Mouse (Mus musculus): ENCODE results near the gene Wnt7a.

Gene Wnt7a

DNA sequence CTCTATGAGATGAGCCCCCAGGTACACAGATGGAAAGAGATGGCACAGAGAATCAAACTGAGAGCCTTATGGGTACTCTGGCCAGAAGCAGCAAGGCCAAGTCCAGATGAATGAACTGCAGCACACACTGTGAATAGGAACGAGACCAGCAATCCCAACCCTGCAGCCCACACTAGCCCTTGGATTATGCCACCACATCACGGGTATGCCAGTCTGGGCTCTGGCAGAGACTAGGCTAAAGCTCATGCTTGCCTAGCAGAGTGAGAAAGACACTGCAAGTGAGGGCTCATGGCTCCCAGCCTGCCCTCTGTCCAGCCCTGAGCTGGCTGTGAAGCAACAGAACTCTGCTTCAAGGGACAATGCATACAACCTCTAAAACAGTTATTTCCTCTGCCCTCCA lies 26.7 kb downstream of the Wnt7a start:
- no peak for DNase-seq (ENCODE audit: low spot score)

DNA sequence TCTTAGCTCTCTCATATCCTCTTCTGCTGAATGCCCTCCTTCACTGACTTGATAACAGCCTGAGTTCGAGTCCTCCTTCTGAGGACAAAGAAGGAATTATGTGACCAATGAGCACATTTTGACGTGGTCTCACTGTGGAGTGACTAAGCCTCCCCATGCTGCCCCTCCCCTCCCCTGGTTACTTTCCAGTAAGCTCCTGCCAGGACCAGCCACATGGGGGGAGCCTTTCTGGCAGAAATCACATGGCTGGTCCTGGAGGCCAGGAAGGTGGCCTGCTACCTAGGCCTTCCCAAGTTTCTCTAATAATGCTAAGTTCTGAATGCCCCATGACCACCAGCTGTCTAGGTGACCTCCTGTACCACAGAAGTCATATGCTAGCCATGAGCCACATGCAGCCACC lies 27.3 kb downstream of the Wnt7a start:
- DNase-seq (ENCODE audit: low spot score) = no peak

DNA sequence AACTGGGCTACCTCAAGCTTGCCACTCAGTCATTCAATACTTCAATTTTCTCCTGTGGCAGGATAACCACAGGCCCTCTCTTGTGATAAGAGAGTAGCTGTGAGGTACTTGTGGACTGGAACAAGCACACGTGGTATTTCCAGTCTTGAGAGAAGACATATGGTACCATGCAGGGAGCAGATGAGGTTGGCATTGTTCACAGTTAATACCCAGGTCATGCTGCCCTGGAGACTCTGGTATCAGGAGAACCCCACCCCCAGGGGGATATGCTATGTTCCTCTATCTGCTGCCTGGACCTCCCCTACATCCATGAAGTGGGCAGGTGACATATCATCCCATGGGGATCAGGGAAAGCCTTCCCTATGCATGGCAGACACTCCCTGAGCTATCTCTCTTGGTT lies 27.9 kb downstream of the Wnt7a start:
- DNase-seq (ENCODE audit: low spot score) = no peak

DNA sequence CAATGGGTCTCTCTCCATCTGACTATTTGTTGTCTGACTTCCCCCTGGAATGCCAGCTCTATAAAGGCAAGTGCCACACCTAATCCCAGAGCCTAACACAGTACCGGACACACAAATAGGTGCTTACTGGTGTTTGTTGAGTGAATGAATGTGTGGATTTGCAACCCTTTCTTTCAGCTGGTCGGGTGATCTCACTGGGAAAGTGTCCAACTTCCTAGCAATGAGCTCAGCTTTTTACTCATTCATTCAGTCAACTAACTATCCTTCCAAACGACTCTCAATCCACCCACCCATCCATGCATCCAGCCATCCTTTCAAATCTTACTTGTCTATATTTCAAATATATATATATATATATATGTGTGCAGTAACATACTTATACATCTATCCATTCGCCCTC lies 31.3 kb downstream of the Wnt7a start:
- no peak for DNase-seq (ENCODE audit: low spot score)

DNA sequence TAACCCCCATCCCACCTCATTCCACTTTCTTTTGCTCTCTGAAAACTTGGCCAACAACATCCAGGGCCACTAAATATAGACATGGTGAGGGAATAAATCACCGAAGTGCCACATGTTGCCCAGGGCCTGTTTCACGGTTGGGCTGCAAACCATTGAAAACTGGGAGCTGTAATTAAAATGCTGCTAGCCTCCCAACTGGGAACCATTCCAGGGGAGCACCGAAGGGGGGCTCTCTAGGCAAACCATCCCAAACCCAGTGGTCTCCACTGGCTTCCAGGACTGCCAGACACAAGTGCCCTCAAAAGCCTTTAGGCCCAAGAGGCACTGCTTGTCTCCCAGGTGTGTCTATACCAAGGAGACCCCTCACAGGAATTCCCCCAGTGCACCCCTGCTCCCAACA lies 31.9 kb downstream of the Wnt7a start:
- DNase-seq (ENCODE audit: low spot score) = no peak

DNA sequence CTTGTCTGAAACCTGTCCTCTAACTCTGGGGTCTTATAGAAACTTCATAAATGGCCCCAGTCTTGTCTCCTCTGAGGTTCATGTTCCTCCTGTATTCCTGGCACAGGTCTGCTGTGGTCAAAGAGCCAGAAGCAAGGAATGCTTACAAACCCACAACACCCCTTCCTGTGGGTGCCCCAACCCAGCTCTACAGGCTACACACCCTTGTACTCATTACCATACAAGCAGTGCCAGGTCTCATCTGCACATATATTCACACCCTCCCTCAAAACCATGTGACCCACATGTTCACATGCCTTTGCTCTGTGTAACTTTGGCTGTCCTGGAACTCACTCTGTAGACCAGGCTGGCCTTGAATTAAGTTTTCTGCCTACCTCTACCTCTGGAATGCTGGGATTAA lies 38.2 kb downstream of the Wnt7a start:
- no peak for DNase-seq (ENCODE audit: low spot score)

DNA sequence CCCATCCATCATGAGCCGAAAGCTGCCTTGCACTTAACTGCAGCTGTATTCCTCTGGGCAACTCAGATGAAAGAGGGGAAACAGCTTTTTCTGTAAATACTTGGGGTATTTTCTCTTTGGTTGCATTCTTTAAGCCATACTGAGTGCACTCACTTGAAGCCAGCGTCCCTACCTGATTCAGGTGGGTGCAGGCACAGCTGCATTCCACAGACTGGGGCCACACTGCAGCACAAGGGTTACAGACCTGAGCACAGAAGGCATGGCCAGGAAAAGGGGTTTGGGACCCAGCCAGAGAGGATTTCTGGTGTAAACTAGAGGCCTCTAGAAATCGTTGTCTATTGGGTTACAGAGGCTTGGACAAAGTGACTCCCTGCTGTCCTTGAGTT lies 38.6 kb downstream of the Wnt7a start:
- DNase-seq (ENCODE audit: low spot score) = no peak

DNA sequence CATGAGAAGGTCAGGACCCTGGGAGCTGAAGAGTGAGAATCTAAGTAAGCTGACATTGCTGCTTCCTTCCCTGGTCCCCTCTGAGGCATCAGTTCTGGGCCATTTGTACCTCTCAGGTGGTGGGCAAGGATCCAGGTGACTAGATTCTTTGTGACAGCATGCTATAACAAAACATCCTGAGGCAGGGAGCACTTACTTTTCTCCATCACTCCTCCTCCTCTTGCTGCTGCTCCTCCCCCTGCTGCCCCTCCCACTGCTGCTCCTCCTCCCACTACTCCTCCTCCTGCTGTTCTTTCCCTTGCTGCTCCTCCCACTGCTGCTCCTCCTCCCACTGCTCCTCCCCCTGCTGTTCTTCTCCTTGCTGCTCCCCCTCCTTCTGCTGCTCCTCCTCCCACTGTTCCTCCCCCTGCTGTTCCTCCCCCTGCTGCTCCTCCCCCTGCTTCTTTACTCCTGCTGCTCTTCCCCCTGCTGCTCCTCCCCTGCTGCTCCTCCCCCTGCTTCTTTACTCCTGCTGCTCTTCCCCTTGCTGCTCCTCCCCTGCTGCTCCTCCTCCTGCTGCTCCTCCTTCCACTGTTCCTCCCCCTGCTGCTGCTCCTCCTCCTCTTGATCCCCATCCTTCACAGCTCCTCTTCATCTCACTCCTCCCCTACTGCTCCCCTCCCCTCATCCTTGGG lies 39.1 kb downstream of the Wnt7a start:
- DNase-seq (ENCODE audit: low spot score) = no peak

DNA sequence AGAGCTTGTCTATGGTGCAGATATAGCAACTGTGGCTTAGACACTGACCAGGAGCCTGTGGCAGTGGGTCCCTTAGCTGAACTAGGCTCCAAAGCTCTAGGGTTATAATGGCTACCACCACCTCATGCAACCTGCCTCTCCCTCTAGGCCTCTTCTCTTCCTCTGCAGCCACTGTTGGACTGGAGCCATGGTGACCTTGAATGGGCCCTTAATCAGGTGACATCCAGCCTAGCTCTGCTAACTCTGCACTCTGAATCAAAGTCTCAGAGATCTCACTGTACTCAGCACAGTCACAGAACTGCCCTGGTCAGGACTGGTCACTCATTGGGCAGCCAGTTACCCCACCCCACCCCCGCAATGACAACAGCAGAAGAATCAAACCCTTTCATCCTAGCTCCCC lies 44.4 kb downstream of the Wnt7a start:
- DNase-seq (ENCODE audit: low spot score) = no peak

DNA sequence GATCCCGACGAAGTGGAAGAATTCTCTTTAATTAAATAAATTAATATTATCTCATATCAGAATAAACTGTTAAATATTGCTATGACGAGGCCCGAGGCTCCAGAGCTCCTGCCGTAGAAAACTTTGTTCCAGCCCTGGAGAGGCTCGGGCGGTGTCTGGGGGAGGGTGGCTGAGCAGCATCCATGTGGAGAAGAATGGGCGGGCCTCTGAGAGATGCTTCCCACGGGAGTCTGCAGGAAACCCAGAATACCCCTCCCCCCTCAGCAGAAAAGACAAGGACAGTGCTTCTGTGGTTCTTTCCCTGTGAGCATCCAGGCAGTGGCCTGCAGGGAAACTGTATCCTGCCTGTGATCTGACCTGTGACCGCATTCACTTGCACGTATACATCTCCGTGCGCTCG lies 45.7 kb downstream of the Wnt7a start:
- peak; percentile 56 for DNase-seq (ENCODE audit: low spot score)

DNA sequence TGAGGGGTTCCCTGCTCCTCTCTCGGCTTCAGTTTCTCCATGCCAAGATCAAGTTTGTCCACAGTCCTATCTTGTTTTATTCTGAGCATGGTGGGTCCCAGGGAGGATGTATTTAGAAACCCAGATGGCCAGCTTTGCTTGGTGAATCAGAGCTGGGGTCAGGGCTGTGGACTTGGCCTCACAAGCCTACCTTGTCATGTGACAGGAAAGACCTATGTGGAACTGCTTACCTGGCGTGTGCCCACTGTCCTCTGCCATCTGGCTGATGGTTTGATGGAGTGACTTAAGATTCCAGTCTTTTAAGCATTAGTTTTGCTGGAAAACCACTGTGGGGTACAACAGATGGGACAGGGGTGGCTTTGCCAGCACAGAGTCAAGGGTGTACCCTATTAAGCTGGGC lies 48.4 kb downstream of the Wnt7a start:
- DNase-seq (ENCODE audit: low spot score) = no peak

DNA sequence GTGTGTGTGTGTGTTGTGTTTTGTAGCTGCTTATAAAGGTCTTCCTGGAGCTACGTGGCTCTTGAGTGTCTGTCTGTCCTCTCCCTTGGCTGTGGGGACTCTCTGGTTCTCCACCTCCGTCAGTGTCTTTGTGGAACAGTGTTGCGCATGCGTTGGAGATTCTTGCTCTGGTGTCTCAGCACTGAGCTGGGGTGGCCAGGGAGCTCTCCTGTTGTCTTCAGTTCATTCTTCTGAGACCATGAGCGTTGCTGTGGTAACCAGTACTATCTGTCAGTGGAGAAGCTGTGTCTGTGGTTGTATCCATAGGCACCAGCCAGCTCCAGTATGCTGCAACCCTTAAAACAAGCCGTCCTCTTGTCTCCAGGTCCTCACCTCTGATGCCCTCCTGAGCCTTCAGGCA lies 50.2 kb downstream of the Wnt7a start:
- no peak for DNase-seq (ENCODE audit: low spot score)

DNA sequence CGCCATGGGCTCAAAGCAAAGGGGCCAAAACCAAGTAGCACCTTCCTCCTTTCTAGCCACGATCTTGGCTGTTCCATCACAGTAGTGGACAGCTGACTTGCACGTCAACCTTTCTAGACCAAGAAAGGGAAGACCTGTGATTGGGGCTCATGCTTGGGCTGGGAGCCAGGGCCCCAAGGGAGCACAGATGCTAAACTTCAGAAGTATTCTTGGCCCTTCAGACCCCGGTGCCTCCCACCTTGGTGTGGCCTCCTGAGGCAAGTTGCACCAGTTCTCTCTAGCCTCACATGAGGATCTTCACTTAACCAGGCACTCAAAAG lies 50.8 kb downstream of the Wnt7a start:
- DNase-seq (ENCODE audit: low spot score) = no peak

DNA sequence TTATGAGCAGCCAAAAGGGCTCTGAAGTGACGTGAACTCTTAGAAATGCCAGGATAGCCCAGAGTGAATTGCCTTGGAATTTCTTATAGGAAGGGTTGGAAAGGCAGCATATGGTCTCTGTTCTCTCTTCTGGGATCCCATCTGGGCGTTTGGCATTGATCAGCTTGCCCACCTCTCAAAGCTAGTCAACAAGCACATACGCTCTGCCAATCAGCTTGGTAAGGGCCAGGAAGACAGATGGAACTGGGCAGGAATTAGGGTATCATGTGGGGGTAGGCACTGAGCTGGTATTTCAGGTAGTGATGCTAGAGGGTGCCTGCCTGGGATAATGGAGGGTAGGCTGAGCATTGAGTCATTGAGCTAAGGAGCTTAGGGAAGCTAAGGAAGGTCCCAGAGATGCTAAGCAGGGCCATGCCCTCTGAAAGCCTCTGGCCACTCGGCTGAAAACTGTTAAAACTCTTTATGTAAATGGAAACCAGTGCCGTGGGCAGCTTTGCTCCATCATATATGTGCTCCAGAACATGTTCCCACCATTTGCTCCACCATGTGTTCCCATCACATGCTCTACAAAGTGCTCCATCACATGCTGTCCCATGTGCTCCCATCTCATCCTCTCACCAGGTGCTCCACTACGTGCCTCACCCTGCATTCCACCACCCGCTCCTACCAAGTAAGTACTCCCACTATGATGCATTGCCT lies 51.3 kb downstream of the Wnt7a start:
- DNase-seq (ENCODE audit: low spot score) = no peak

DNA sequence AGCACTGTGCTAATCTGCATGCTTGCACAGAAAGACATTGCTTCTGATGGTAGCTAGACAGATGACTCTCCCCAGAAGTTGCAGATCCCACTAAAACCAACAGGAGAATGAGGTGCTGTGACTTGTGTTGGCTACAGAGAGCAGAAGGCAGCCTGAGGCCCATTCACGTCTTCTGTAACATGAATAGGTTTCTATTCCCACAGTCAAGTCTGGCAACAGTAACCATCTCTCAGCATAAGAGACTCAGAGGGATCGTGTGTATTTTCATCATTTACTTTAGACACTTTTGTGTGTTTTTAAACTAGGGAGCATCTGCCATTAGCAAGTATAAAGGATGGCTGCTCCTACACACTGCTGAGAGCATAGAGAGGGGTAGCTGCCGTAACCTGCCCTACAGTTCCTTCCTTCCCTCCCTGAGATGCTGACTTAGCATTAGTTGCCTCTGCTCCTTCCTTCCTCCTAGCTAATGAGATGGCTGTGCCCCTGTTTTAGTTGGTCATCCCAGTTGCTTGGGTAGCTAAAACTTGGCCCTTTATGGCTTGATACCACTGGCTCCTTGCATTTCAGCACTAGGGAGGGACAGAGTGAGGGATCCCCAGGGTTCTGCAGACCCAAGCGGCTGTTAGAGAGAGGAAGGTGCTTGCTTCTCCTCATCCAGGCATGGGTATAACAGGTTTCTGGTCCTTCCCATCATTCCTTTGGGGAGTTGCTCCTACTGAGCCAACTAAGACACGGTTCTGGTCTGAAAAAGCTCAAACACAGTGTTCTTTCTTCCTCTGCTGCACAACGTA lies 52.1 kb downstream of the Wnt7a start:
- DNase-seq (ENCODE audit: low spot score) = no peak

DNA sequence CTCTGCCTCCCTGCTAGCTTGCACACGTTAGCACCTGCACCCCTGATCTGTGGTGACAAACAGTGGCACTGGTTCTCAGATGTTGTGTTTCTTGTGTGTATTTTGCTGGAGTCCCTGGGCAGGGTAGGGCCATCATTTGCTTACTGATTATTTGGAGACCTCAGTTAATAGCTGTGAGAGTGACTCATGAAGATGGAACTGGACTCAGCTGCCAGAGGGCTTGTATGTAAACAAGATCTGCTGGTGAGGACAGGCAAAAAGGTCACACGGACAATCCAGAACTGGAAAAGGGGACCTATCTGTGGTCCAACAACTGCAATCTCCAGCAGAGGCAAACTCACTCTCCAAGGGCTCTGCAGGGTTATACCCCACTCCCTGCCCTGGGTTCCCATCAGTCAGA lies 52.8 kb downstream of the Wnt7a start:
- DNase-seq (ENCODE audit: low spot score) = no peak

DNA sequence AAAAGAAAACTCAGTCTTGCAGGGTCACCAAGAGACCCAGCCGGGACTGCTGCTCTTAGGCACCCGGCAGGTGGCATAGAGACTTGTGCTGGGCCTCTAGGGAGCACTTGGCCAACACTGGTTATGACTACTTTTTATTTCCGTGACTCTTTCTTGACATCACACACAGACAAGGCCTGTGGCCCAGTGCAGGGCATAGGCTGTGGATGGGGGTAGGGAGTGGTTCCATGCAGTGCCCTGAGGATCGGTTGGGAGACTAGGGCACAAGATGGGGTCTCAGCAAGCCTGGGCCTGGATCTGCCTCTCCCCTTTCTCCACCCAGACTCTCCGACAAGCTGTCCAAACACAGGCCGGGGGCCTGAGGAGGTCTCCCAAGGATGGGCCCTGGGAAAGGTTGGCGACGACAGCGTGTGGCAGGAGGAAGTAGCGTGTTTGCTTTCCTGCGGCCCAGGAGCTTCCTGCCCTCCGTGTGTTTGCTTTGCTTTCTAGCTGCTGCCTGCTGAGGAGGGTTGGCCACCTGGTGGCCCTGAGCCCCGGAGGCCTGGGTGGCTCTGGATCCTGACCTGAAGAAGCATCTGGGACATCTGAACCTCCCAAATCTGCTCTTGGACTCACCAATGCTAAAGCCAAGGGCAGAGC lies 53.8 kb downstream of the Wnt7a start:
- no peak for DNase-seq (ENCODE audit: low spot score)

DNA sequence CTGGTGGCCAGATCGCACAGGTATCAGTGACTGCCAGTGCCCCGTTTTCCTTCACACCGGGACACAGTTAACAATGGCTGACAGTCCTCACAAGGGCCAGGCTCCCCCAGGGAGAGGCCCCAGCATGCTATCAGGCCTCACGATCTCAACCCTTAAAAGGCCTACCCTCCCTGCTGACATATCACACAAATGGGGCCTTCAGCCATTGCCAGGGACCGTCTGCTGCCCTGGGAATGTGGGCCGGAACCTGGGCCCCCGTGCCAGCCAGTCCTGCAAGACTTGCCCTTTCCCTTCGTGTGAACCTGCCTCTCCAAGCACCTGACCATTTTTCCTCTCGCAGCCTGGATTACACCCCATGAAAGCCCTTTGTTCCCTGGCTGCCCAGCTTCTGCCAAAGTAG lies 61.5 kb downstream of the Wnt7a start:
- no peak for DNase-seq (ENCODE audit: low spot score)

DNA sequence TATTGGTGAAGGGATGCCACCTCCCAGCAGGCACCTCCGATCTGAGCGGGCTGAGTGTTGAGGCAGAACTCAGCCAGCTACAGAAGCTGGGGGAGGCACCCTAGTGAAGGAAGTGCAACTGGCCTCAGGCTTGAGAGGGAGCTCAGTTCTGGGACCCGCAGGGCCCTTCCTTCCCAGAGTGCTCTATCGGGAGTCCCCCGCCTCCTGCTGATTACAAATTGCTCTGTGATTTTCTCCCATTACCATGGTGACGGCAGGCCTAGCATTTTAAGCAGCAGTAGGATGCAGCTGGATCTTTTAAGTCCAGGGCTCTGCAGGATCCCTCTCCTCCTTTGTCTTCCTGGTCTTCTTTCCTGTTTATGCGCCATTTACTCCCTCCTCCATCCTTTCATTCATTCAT lies 63.4 kb downstream of the Wnt7a start:
- no peak for DNase-seq (ENCODE audit: low spot score)

DNA sequence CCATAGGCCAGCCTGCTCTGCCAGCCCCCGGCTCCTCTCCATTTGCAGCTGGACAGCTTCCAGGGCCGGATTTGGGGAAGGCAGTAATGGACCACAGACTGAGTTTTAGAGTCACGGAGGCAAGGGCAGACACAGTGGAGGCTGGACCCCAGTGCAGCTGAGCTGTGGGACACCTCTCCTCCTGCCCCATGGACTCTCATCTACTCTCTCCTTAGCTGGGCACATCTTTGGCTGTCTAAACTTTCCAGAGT lies 64.3 kb downstream of the Wnt7a start:
- no peak for DNase-seq (ENCODE audit: low spot score)

DNA sequence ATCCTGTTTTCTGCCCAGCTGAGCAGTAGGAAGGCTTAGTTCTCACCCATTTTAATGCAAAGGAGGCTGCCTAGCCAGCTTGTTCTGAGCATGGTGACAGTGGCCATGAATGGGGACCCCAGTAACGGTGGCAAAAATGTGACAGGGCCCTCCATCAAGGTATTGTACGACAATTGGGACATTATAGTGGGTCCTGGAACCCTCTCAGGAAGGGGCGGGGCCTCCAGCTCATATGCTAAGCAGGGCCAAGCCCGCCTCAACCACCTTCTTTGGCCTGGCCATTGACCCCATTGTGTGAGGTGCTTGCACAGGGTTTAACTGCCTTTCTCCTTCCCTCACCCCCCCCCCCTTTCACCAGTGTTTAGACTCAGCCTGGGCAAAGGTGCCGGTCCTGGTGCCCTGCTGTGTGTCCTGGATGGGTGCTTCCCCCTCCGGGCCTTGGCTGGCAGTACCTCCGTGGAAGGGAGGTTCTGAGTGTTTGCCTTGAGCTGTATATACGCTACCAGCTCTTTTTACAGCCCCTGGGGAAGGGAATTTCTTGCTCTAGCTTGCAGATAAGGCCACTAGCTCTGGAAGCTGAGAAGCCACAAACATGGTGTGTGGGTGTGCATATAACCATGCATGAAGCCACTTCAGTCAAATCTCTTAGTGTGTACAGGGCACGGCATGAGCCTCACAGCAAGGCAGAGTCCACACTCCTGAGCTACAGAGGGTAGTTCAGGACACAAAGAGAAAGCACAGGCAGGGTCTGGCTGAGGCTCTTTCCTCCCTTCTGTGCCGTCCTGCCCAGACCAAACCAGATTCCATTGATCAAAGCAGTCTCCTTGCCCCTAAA lies 64.9 kb downstream of the Wnt7a start:
- peak; percentile 36 for DNase-seq (ENCODE audit: low spot score)

DNA sequence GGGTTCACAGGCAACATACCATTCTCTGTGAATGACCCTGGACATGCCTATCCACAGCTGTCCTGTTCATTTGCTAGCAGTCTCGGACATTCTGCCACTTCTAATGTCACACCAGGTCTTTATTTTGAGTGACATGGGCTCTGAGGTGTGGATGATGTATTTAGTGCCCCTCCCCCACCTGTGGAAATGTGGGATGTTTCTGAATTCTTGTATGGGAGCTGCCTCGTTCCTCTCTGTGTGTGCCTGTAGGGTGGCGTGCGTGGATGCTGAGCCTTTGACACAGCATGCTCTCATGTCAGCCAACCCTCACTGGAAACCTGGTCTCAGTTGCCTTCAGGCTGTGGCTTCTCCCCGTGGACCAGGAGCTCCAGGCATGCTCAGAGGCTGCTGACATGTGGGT lies 66.1 kb downstream of the Wnt7a start:
- peak; percentile 43 for DNase-seq (ENCODE audit: low spot score)
